Mouse (Mus musculus): ENCODE results near the gene Prdx6b.

The Prdx6b gene

GRCm38 (mm10) chr2:80292172-80292571 lies at the start of gene Prdx6b:
TSS of gene Prdx6b (plus strand) at chr2:80292472.
- no peak for DNase-seq (ENCODE audit: low read depth, low spot score)

GRCm38 (mm10) chr2:80247466-80247865 lies 44.8 kb upstream of the Prdx6b start:
- DNase-seq (ENCODE audit: low read depth, low spot score), result no peak

- no peak for DNase-seq (ENCODE audit: low read depth, low spot score)
Observed at GRCm38 (mm10) chr2:80247868-80248267, 44.4 kb upstream of the Prdx6b start.

- no peak for DNase-seq (ENCODE audit: low read depth, low spot score)
Observed at GRCm38 (mm10) chr2:80259888-80260672, 32.2 kb upstream of the Prdx6b start.

- peak; percentile 72 for DNase-seq (ENCODE audit: low read depth, low spot score)
Observed at GRCm38 (mm10) chr2:80266894-80267293, 25.4 kb upstream of the Prdx6b start.

- no peak for DNase-seq (ENCODE audit: low read depth, low spot score)
Observed at GRCm38 (mm10) chr2:80268053-80268452, 24.2 kb upstream of the Prdx6b start.

GRCm38 (mm10) chr2:80271431-80271830 lies 20.8 kb upstream of the Prdx6b start:
- DNase-seq (ENCODE audit: low read depth, low spot score), result no peak

GRCm38 (mm10) chr2:80273038-80273437 lies 19.2 kb upstream of the Prdx6b start:
- DNase-seq (ENCODE audit: low read depth, low spot score), result no peak

GRCm38 (mm10) chr2:80273763-80274162 lies 18.5 kb upstream of the Prdx6b start:
- no peak for DNase-seq (ENCODE audit: low read depth, low spot score)

- no peak for DNase-seq (ENCODE audit: low read depth, low spot score)
Observed at GRCm38 (mm10) chr2:80275136-80275535, 17.1 kb upstream of the Prdx6b start.

GRCm38 (mm10) chr2:80282214-80282613 lies 10.1 kb upstream of the Prdx6b start:
- no peak for DNase-seq (ENCODE audit: low read depth, low spot score)

GRCm38 (mm10) chr2:80286397-80286796 lies 5.9 kb upstream of the Prdx6b start:
- no peak for DNase-seq (ENCODE audit: low read depth, low spot score)

GRCm38 (mm10) chr2:80298334-80298733 lies 6.1 kb downstream of the Prdx6b start:
- DNase-seq (ENCODE audit: low read depth, low spot score), result no peak

GRCm38 (mm10) chr2:80300806-80301205 lies 8.5 kb downstream of the Prdx6b start:
- no peak for DNase-seq (ENCODE audit: low read depth, low spot score)

- DNase-seq (ENCODE audit: low read depth, low spot score), result no peak
Observed at GRCm38 (mm10) chr2:80303957-80304356, 11.7 kb downstream of the Prdx6b start.

- no peak for DNase-seq (ENCODE audit: low read depth, low spot score)
Observed at GRCm38 (mm10) chr2:80307701-80308100, 15.4 kb downstream of the Prdx6b start.

GRCm38 (mm10) chr2:80309775-80310174 lies 17.5 kb downstream of the Prdx6b start:
- DNase-seq (ENCODE audit: low read depth, low spot score), result no peak

GRCm38 (mm10) chr2:80310772-80311171 lies 18.5 kb downstream of the Prdx6b start:
- DNase-seq (ENCODE audit: low read depth, low spot score), result no peak

GRCm38 (mm10) chr2:80311350-80311749 lies 19.1 kb downstream of the Prdx6b start:
- no peak for DNase-seq (ENCODE audit: low read depth, low spot score)

- DNase-seq (ENCODE audit: low read depth, low spot score), result no peak
Observed at GRCm38 (mm10) chr2:80314201-80314600, 21.9 kb downstream of the Prdx6b start.

GRCm38 (mm10) chr2:80314854-80315241 lies 22.6 kb downstream of the Prdx6b start:
- DNase-seq (ENCODE audit: low read depth, low spot score), result no peak

GRCm38 (mm10) chr2:80315242-80316161 lies 23.2 kb downstream of the Prdx6b start, which contains the start of gene Dnajc10:
TSS of gene Dnajc10 (plus strand) at chr2:80315466.
- peak; percentile 87 for DNase-seq (ENCODE audit: low read depth, low spot score)

Data from telencephalon, adult 2 months (tissue).